Comparison of ENCODE assay signal across 9 mouse cellular contexts in the genomic region with DNA sequence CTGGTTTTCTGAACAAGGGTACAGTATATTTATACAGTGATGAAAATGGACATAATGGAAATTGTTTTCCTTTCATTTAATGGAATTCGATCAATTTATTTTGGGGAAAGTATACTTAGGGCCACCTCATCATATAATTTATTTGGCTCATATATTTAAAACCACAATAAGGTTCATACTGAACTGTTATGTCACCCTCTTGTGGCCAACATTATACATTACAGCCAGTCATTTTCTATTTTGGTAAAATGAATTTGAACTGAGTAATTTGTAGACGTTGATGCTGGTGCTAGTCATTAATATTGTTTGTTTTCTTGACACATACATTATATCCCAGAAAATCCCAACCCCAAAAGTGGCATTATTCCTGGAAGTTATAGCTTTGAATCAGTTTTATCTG. TPM values are rescaled to one million over a fixed set of nuclear protein-coding genes. Genes with fewer than 3 reads are reported as not detected.
DNase-seq lines count a peak whose midpoint lies in the region; ATAC-seq and TF ChIP-seq lines count a peak whose summit lies in the region.
"Had no signal": no experiment of that assay in that cellular context is flagged by ENCODE, and none has a peak within 500 bp of the region (broad histone marks: within the 10 kb centered on the region; RNA-seq: fewer than 3 reads in every experiment).

No protein-coding gene starts in this region.

- H3K9me3 ChIP-seq in midbrain, postnatal 0 days (ENCODE audit: low read length) = no peaks in the 10 kb centered on the region
- no peaks in the 10 kb centered on the region for H3K9me3 ChIP-seq in midbrain, embryonic 13.5 days

- peaks cover 13% of the 10 kb centered on the region for H3K36me3 ChIP-seq in midbrain, postnatal 0 days (ENCODE audit: insufficient read depth, low read length)
- peaks cover 29% of the 10 kb centered on the region for H3K36me3 ChIP-seq in midbrain, embryonic 13.5 days

- no peaks in the 10 kb centered on the region for H3K27me3 ChIP-seq in midbrain, postnatal 0 days (ENCODE audit: insufficient read depth, low read length)
- no peaks in the 10 kb centered on the region for H3K27me3 ChIP-seq in midbrain, embryonic 13.5 days

- no peaks in the 10 kb centered on the region for H3K4me1 ChIP-seq in midbrain, postnatal 0 days (ENCODE audit: insufficient read depth, low read length)
- H3K4me1 ChIP-seq in midbrain, embryonic 13.5 days (replicated peaks) = no peaks in the 10 kb centered on the region

- ATAC-seq in midbrain, postnatal 0 days (ENCODE audit: low FRiP score) = no peak
- ATAC-seq in midbrain, embryonic 13.5 days = no peak
- peak; percentile 79 for ATAC-seq in erythroblast, adult 5-6 weeks (replicated peaks; ENCODE audit: low FRiP score, poor library complexity, severe bottlenecking)
- ATAC-seq: forebrain, embryonic 16.5 days had no signal

- DNase-seq in heart, adult 8-10 months (ENCODE audit: low spot score) = peak; percentile 11
- no peak for DNase-seq in heart, postnatal 14 days
- DNase-seq in midbrain, postnatal 0 days (ENCODE audit: low spot score) = peak; percentile 51
- DNase-seq in telencephalon, adult 2 months (ENCODE audit: low read depth, low spot score) = peak; percentile 23
- no peak for DNase-seq in ovary, adult 18-20 months (ENCODE audit: low spot score)
- DNase-seq in right cerebral cortex, postnatal 25 days = no peak

- no peak overlapping the region for H3K27ac ChIP-seq in midbrain, postnatal 0 days (ENCODE audit: low read depth, low read length)
- H3K27ac ChIP-seq in midbrain, embryonic 13.5 days = no peak overlapping the region

- H3K4me2 ChIP-seq in midbrain, postnatal 0 days (ENCODE audit: low read depth, low read length, poor library complexity, severe bottlenecking) = no peak overlapping the region
- no peak overlapping the region for H3K4me2 ChIP-seq in midbrain, embryonic 13.5 days (replicated peaks)

- peak; percentile 80 for TF ChIP-seq CTCF in midbrain, postnatal 0 days (IDR thresholded peaks at IDR 0.05)

- intact Hi-C loops in heart, postnatal 14 days (cut with DNase I) = loop anchor here (10.0 kb wide), 1 partner anchor 321 kb away; no protein-coding TSS in a partner anchor

- 41% methylated on average over 2 of the region's 2 CpGs for WGBS in midbrain, postnatal 0 days
- 46% methylated on average over 2 of the region's 2 CpGs for WGBS in midbrain, embryonic 13.5 days

- H3K9ac ChIP-seq in midbrain, postnatal 0 days (replicated peaks; ENCODE audit: low read length, poor library complexity, severe bottlenecking) = no peak overlapping the region
- no peak overlapping the region for H3K9ac ChIP-seq in midbrain, embryonic 13.5 days (replicated peaks)

- no peak overlapping the region for H3K4me3 ChIP-seq in midbrain, postnatal 0 days (ENCODE audit: low read depth, low read length)
- no peak overlapping the region for H3K4me3 ChIP-seq in midbrain, embryonic 13.5 days (replicated peaks)

RNA-seq across cellular contexts. Expression of a gene that starts 58.6 kb away (rescaled TPM):
- total RNA-seq in heart, adult 8-10 months (2022) = 100 to 1,000 TPM; 129 to 132 (median 132) TPM
- total RNA-seq in heart, postnatal 14 days (2021) = 100 to 1,000 TPM; 110 to 118 TPM
- total RNA-seq in midbrain, postnatal 0 days (2014; rRNA removed) = 37.9 and 62.1 TPM in 2 replicates
- 15.4 and 20.9 TPM in 2 replicates for polyA plus RNA-seq in midbrain, postnatal 0 days (2015; fragmentation: Nextera tagmentation; extraction: Ambion mirVana)
- 20.6 and 21.4 TPM in 2 replicates for polyA plus RNA-seq in midbrain, embryonic 13.5 days (2015; fragmentation: Nextera tagmentation; extraction: Ambion mirVana)
- total RNA-seq in erythroblast, adult 5-6 weeks (2015; ENCODE audit: low replicate concordance) = 63.7 and 68.0 TPM in 2 replicates
- 83.7 and 117 TPM in 2 replicates for total RNA-seq in erythroblast, adult 5-6 weeks (2017; ENCODE audit: low replicate concordance)

Comparison
In these comparisons a context has a peak if more than half of its experiments do, and no peak if none do; other contexts are left out.
1. DNase-seq: peak in heart, adult 8-10 months (single experiment), midbrain, postnatal 0 days (single experiment) and telencephalon, adult 2 months (single experiment); none in heart, postnatal 14 days (0 of 2), ovary, adult 18-20 months (single experiment) and right cerebral cortex, postnatal 25 days (single experiment).